Mouse (Mus musculus) G1E (cell line): ENCODE measurements around the gene Src.

Experiments used
- CTCF ChIP-seq: IDR thresholded peaks from 2 replicates; pipeline ENCODE4 v1.5.1; 2012; ENCODE audit warnings: low read depth, low read length, inconsistent platforms, mixed read lengths
- GATA1 ChIP-seq: IDR thresholded peaks from 2 replicates; pipeline ENCODE4 v1.6.1; 2012; ENCODE audit warnings: borderline replicate concordance, low read length, inconsistent platforms, mixed read lengths
- POLR2AphosphoS5 ChIP-seq: IDR thresholded peaks from 2 replicates; pipeline ENCODE4 v1.6.1; 2012; ENCODE audit warnings: low read depth, low read length, inconsistent platforms; ENCODE audit not compliant: insufficient replicate concordance

GRCm38 (mm10) chr2:157462776-157463710 is 44.8 kb downstream of the Src start:
- TF ChIP-seq CTCF (no peak), GATA1 (no peak), POLR2AphosphoS5 (no peak)
